Mouse (Mus musculus): ENCODE measurements around the gene Myo19. TPM values are rescaled to one million over a fixed set of nuclear protein-coding genes. Genes with fewer than 3 reads are reported as not detected.
"Not testable (repeated sequence)": the region's sequence is repeated elsewhere in the genome, so short reads cannot be mapped to it uniquely, and the experiment has no call there.

Gene Myo19
- polyA plus RNA-seq, 1 experiment: 8.7 TPM

DNA sequence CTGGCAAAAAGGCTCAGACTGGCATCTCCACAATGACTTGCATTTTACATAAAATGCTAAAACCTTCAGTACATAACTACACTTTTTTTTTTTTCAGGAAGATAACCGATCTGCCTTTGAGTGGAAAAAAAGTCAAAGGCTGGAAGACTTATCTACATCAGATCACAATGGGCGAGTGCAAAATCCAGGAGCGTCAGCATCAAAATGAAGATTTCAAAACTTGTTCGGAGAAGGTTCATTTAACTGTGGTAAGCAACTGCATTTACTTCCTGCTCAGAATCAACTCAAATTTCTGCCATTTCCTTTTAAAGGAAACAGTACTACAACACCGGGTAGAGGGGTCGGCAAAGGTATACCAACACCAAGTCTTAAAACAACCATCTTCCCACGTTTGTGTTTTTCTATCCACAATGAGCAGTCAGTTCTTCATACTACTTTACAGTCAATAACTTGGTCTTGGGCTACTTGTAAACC, 11.1 kb upstream of the Myo19 start:
- Histone ChIP-seq H3K4me1 (ENCODE audit: control insufficient read depth, insufficient read depth, insufficient read length, low read length) (peaks cover 2% of the 10 kb centered on the region; the same call in 1 of the 2 replicates), H3K36me3 (ENCODE audit: control insufficient read depth, insufficient read depth, low read length) (peaks cover 10% of the 10 kb centered on the region; the same call in 1 of the 2 replicates), H3K27me3 (ENCODE audit: control insufficient read depth, insufficient read depth, low read length) (no peaks in the 10 kb centered on the region), H3K27ac (ENCODE audit: insufficient read depth, low read depth, low read length) (peak overlapping the region; percentile 95), H3K4me3 (ENCODE audit: low read depth, low read length) (no peak overlapping the region; the same call in 1 of the 2 replicates)
- WGBS: under 1% methylated on average over 7 of the region's 7 CpGs
- TF ChIP-seq POLR2A (IDR thresholded peaks at IDR 0.05; ENCODE audit: low read depth, low read length) (no peak), CTCF (IDR thresholded peaks at IDR 0.05; ENCODE audit: extremely low read depth, insufficient read length, insufficient replicate concordance, low read depth, low read length) (no peak)

DNA sequence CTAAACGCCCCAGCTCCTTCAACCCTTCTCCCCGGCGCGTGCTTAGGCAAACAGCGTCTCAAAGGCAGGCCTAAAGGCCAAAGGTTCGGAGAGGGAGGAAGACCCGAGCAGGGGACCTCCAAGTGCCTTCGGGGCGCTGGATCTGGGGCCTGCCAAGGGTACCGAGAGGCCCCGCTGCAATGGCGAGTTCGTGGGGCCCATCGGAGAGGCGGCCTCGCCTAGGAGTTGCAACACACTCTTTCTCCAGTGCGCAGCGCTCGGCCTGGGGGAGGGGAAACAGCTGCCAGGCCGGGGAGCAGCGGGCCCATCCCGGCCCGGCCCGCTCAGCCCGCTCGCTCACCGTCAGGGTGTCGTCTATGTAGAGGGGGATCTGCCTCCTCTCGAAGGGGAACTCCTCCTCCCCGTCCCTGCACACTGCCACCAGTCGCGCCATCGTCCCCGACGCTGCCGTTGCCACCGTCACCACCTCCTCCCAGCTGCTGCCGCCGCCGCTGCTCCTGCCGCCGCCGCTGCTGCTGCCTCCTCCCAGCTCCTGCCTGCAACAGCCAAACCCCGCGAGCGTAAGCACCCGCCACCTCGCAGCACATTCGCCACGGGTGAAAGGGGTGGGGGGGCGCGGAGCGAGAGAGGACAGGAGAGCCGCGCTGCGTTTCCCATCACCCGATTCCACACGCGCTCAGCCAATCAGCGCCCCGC, 10.3 kb upstream of the Myo19 start:
- Histone ChIP-seq H3K4me3 (ENCODE audit: low read depth, low read length) (peak overlapping the region; percentile 88), H3K4me1 (ENCODE audit: control insufficient read depth, insufficient read depth, insufficient read length, low read length) (peaks cover 2% of the 10 kb centered on the region; the same call in 1 of the 2 replicates), H3K36me3 (ENCODE audit: control insufficient read depth, insufficient read depth, low read length) (peaks cover 6% of the 10 kb centered on the region; the same call in 1 of the 2 replicates), H3K27me3 (ENCODE audit: control insufficient read depth, insufficient read depth, low read length) (no peaks in the 10 kb centered on the region), H3K27ac (ENCODE audit: insufficient read depth, low read depth, low read length) (peak overlapping the region; percentile 95)
- under 1% methylated on average over 61 of the region's 61 CpGs for WGBS
- TF ChIP-seq CTCF (IDR thresholded peaks at IDR 0.05; ENCODE audit: extremely low read depth, insufficient read length, insufficient replicate concordance, low read depth, low read length) (no peak), POLR2A (IDR thresholded peaks at IDR 0.05; ENCODE audit: low read depth, low read length) (peak; percentile 62)

DNA sequence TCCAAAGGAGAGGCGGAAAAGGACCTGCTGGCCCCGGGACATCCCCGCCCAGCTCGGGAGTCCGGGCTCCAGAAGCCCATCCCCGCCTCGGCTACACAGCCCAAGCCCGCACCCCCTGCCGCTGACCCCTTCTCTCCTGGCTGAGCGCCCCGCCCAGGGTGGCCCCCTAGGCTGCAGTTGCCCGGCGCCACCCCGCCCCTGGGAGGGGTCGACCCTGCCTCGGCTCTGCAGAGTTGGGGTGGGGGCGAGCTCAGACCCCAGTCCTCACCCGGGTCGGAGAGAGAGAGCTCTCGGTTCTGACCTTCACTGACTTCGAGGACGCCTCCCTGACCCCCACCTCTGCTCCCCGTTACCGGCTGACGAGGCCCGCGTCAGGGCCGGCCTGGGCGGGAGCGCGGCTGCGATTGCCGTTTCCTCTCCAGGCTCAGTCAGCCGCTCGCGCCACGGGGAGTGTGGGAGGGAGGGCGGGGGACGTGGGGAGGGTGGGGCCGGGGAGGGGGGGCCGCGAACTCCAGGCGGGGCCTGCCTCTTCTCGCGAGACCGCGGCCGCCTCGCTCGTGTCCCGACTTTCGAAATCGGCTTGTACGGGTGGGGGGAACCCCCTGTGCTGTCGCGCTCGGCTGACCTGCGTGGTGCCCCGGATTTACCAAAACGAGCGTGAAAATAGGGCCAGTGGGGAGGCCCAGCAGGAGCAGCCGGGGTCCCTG, 9.5 kb upstream of the Myo19 start, which contains the start of gene Ggnbp2:
Ggnbp2 (minus strand) TSS at position 481 of the 707 bp plus-strand sequence.
- Histone ChIP-seq H3K27me3 (ENCODE audit: control insufficient read depth, insufficient read depth, low read length) (no peaks in the 10 kb centered on the region), H3K27ac (ENCODE audit: insufficient read depth, low read depth, low read length) (peak within 1 kb of the TSS; percentile 99), H3K4me1 (ENCODE audit: control insufficient read depth, insufficient read depth, insufficient read length, low read length) (peaks cover 2% of the 10 kb centered on the region; the same call in 1 of the 2 replicates), H3K36me3 (ENCODE audit: control insufficient read depth, insufficient read depth, low read length) (peaks cover 9% of the 10 kb centered on the region), H3K4me3 (ENCODE audit: low read depth, low read length) (peak within 1 kb of the TSS; percentile 88)
- TF ChIP-seq CTCF (IDR thresholded peaks at IDR 0.05; ENCODE audit: extremely low read depth, insufficient read length, insufficient replicate concordance, low read depth, low read length) (no peak), POLR2A (IDR thresholded peaks at IDR 0.05; ENCODE audit: low read depth, low read length) (peak; percentile 90)
- WGBS: under 1% methylated on average over 59 of the region's 62 CpGs

DNA sequence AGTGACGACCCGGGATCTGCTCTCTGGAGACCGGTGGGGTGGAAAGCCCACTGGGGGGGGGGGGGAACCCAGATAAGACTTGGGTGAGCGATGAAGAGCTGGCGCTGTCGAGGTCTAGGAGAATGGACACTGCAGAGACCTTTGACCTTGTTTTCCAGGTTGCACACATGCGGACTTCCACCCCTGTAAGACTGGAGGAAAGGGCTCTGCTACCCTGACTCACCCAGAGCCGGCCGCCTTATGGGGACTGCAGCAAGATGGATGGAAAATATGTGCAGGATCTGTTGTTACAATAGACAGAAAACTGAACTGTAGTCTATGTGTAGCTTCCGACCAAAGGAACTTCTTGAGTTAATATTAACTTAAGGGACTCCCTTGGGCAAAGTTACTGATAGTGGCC, 8.9 kb upstream of the Myo19 start:
- TF ChIP-seq CTCF (IDR thresholded peaks at IDR 0.05; ENCODE audit: extremely low read depth, insufficient read length, insufficient replicate concordance, low read depth, low read length) (no peak), POLR2A (IDR thresholded peaks at IDR 0.05; ENCODE audit: low read depth, low read length) (no peak)
- H3K4me3 ChIP-seq (ENCODE audit: low read depth, low read length): peak overlapping the region; percentile 85
- peak overlapping the region; percentile 92 for H3K27ac ChIP-seq (ENCODE audit: insufficient read depth, low read depth, low read length)
- peaks cover 7% of the 10 kb centered on the region for H3K36me3 ChIP-seq (ENCODE audit: control insufficient read depth, insufficient read depth, low read length)
- peaks cover 2% of the 10 kb centered on the region; the same call in 1 of the 2 replicates for H3K4me1 ChIP-seq (ENCODE audit: control insufficient read depth, insufficient read depth, insufficient read length, low read length)
- no peaks in the 10 kb centered on the region for H3K27me3 ChIP-seq (ENCODE audit: control insufficient read depth, insufficient read depth, low read length)
- WGBS: under 1% methylated on average over 10 of the region's 10 CpGs

DNA sequence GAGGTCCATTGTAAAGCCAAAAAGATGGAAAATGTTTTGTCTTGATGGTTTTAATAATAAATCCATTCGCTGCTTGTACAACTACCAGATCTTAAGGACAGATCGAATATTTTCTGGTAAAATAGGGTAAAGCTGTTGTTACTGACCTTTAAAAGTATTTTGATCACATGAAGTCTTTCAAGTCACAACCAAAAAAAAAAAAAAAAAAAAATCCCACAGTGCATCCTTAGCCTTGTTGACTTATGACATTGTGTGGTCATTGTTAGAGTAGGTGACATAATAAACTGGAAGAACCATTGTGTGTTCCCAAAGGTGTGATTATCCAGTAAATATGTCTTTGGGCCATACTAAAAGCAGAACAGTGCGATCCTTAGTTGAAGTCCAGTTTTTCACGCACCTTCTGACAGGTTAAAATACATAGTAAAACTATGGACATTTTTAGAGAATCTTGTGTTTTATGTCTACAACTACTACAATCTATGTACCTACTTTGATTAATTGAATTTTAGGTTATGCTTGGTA, 8.3 kb upstream of the Myo19 start:
- Histone ChIP-seq H3K4me3 (ENCODE audit: low read depth, low read length) (peak overlapping the region; percentile 85; the same call in 1 of the 2 replicates), H3K36me3 (ENCODE audit: control insufficient read depth, insufficient read depth, low read length) (peaks cover 7% of the 10 kb centered on the region), H3K27ac (ENCODE audit: insufficient read depth, low read depth, low read length) (peak overlapping the region; percentile 92), H3K27me3 (ENCODE audit: control insufficient read depth, insufficient read depth, low read length) (no peaks in the 10 kb centered on the region), H3K4me1 (ENCODE audit: control insufficient read depth, insufficient read depth, insufficient read length, low read length) (no peaks in the 10 kb centered on the region)
- no peak for TF ChIP-seq CTCF (IDR thresholded peaks at IDR 0.05; ENCODE audit: extremely low read depth, insufficient read length, insufficient replicate concordance, low read depth, low read length)
- WGBS: 33% methylated on average over 4 of the region's 4 CpGs

DNA sequence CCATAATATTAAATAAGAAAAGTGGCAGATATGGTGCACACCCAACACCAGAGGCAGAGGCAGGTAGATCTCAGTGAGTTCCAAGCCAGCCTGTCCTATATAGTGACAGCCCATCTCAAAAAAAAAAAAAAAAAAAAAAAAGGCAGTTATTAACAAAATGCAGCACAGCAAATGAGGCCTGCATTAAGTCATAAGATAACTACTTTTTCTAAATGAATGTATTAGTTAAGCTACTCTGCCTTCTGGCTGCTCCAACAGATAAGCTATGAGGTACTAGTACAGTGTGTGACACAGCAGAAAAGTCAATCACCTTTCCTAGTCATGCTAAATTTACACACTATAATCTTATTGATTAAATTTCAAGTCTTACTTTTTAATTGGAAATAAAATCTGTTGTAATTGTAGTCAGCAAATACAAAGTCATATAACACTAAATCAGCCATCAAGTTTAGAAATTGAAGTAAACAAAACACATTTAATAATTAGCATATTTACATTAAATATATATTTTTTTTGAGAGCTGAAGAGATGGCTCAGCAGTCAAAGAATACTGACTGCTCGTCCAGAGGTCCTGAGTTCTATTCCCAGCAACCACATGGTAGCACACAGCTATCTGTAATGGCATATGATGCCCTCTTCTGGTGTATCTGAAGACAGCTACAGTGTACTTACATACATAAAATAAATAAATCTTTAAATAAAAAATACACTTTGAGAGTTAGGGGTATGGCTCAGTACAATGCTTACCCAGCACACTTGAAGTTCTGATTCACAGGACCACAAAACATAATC, 6.7 kb upstream of the Myo19 start:
- Histone ChIP-seq H3K27ac (ENCODE audit: insufficient read depth, low read depth, low read length) (no peak overlapping the region), H3K4me3 (ENCODE audit: low read depth, low read length) (no peak overlapping the region), H3K4me1 (ENCODE audit: control insufficient read depth, insufficient read depth, insufficient read length, low read length) (no peaks in the 10 kb centered on the region), H3K27me3 (ENCODE audit: control insufficient read depth, insufficient read depth, low read length) (no peaks in the 10 kb centered on the region), H3K36me3 (ENCODE audit: control insufficient read depth, insufficient read depth, low read length) (peaks cover 3% of the 10 kb centered on the region; the same call in 1 of the 2 replicates)
- TF ChIP-seq CTCF (IDR thresholded peaks at IDR 0.05; ENCODE audit: extremely low read depth, insufficient read length, insufficient replicate concordance, low read depth, low read length) (no peak), POLR2A (IDR thresholded peaks at IDR 0.05; ENCODE audit: low read depth, low read length) (no peak)
- WGBS: 93% methylated on average over 1 of the region's 1 CpGs

DNA sequence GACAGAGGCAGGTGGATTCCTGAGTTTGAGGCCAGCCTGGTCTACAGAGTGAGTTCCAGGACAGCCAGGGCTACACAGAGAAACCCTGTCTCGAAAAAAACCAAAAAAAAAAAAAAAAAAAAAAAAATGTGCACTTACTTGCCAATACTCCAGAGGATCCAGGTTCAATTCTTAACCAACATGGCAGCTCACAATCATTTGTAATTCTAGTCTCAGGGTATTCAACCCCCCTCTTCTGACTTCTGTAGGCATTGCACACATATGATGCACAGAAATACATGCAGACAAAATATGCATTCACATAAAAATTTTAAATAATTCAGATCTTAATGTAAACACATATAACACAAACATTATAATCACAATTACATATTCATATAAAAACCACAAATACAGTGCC, 3.9 kb upstream of the Myo19 start:
- H3K4me3 ChIP-seq (ENCODE audit: low read depth, low read length); H3K27ac ChIP-seq (ENCODE audit: insufficient read depth, low read depth, low read length); H3K27me3 ChIP-seq (ENCODE audit: control insufficient read depth, insufficient read depth, low read length); H3K4me1 ChIP-seq (ENCODE audit: control insufficient read depth, insufficient read depth, insufficient read length, low read length); H3K36me3 ChIP-seq (ENCODE audit: control insufficient read depth, insufficient read depth, low read length): not testable (repeated sequence)
- WGBS: 55% methylated on average over 1 of the region's 1 CpGs

All from small intestine, adult 2 months (tissue).